ENCODE assay signal across 7 mouse cellular contexts in the genomic region with DNA sequence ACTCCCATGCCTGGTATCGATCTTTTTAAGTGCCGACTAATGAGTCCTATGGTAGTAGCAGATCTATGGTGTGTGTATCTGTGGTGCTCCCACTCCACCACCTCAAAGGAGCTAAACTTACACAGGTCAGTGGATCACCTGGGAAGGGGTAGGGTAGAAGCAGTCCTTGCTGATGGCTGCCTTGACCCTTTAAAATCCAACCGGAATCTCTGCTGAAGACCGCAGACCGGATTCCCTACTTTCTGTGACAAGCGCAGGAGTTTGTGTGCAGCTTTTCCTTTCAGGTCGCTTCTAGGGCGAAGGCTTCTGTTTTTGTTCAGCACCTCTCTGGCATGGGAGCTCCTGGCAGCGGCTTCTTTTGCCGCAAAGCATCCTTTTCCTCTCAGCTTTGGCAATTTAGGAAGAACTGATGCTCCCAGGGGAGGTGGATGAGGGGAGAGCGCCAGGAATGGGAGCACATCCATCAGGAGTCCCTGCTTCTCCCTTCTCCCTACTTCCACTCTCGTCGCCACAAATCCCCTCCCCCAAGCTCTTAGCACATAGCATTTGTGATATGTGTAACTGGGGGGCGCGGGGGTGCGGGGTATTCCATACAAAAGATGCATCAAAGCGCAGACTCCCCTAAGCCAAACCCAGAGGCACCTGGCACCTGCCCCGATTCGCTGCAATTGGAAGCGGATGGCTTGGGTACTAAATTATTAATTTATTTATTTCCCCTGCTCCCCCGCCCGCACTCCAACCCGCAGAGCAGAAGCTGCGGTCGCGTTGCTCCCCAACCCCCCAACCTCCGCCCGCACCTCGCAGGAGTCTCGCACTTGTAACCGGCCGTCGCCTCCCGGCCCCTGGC. TPM values are rescaled to one million over a fixed set of nuclear protein-coding genes. Genes with fewer than 3 reads are reported as not detected.
A peak's percentile ranks its signal among the peaks of the same experiment; 100 is the strongest.
DNase-seq lines count a peak whose midpoint lies in the region; ATAC-seq and TF ChIP-seq lines count a peak whose summit lies in the region.

No protein-coding gene starts in this region.

- H3K4me3 ChIP-seq in ES-Bruce4 (ENCODE audit: low read depth, low read length), result peak overlapping the region; percentile 60
- H3K4me3 ChIP-seq in embryonic facial prominence, embryonic 14.5 days (ENCODE audit: low read depth, low read length), result peak overlapping the region; percentile 71
- H3K4me3 ChIP-seq in intestine, postnatal 0 days (ENCODE audit: low read depth, low read length), result peak overlapping the region; percentile 49
- peak overlapping the region; percentile 46 for H3K4me3 ChIP-seq in liver, embryonic 15.5 days (replicated peaks)
- peak overlapping the region; percentile 60 for H3K4me3 ChIP-seq in stomach, embryonic 14.5 days (ENCODE audit: low read depth, low read length)

- peak; percentile 63 for ATAC-seq in embryonic facial prominence, embryonic 14.5 days (ENCODE audit: low read depth)
- ATAC-seq in intestine, postnatal 0 days, result no peak
- no peak for ATAC-seq in liver, embryonic 15.5 days (ENCODE audit: insufficient read depth)
- no peak; the same call in 1 of the 2 replicates for ATAC-seq in stomach, embryonic 14.5 days (ENCODE audit: insufficient number of reproducible peaks, insufficient read depth, low FRiP score, low read depth)

- peak overlapping the region; percentile 45; the same call in 1 of the 2 replicates for H3K9ac ChIP-seq in ES-Bruce4 (ENCODE audit: low read depth, poor library complexity, severe bottlenecking)
- peak overlapping the region; percentile 60 for H3K9ac ChIP-seq in embryonic facial prominence, embryonic 14.5 days (ENCODE audit: low read depth, low read length)
- no peak overlapping the region for H3K9ac ChIP-seq in intestine, postnatal 0 days (ENCODE audit: low read depth, low read length)
- H3K9ac ChIP-seq in liver, embryonic 15.5 days, result no peak overlapping the region
- 0 out of 2 replicates have a peak overlapping the region, but pooled peaks have one; percentile 55 for H3K9ac ChIP-seq in stomach, embryonic 14.5 days (replicated peaks; ENCODE audit: low read depth, low read length)

- H3K9me3 ChIP-seq in ES-Bruce4 (replicated peaks; ENCODE audit: control insufficient read depth, insufficient read depth, low read length, poor library complexity, severe bottlenecking), result no peaks in the 10 kb centered on the region
- no peaks in the 10 kb centered on the region for H3K9me3 ChIP-seq in embryonic facial prominence, embryonic 14.5 days (ENCODE audit: control insufficient read depth, low read length)
- no peaks in the 10 kb centered on the region for H3K9me3 ChIP-seq in intestine, postnatal 0 days (ENCODE audit: control insufficient read depth)
- no peaks in the 10 kb centered on the region for H3K9me3 ChIP-seq in liver, embryonic 15.5 days (replicated peaks)
- no peaks in the 10 kb centered on the region for H3K9me3 ChIP-seq in stomach, embryonic 14.5 days (ENCODE audit: control insufficient read depth, low read depth, low read length)

- H3K4me2 ChIP-seq in embryonic facial prominence, embryonic 14.5 days (ENCODE audit: low read depth, low read length), result peak overlapping the region; percentile 99
- peak overlapping the region; percentile 85 for H3K4me2 ChIP-seq in intestine, postnatal 0 days (replicated peaks; ENCODE audit: low read depth)
- peak overlapping the region; percentile 67 for H3K4me2 ChIP-seq in liver, embryonic 15.5 days
- H3K4me2 ChIP-seq in stomach, embryonic 14.5 days (replicated peaks; ENCODE audit: low read depth, low read length), result peak overlapping the region; percentile 97

- no peak for TF ChIP-seq POLR2A in ES-Bruce4 (IDR thresholded peaks at IDR 0.05; ENCODE audit: insufficient read depth, low read length)

- no peaks in the 10 kb centered on the region for H3K36me3 ChIP-seq in ES-Bruce4 (ENCODE audit: control insufficient read depth, insufficient read depth, low read length, poor library complexity, severe bottlenecking)
- no peaks in the 10 kb centered on the region for H3K36me3 ChIP-seq in embryonic facial prominence, embryonic 14.5 days (ENCODE audit: control insufficient read depth, insufficient read depth, low read length)
- no peaks in the 10 kb centered on the region for H3K36me3 ChIP-seq in intestine, postnatal 0 days (ENCODE audit: control insufficient read depth, insufficient read depth)
- no peaks in the 10 kb centered on the region for H3K36me3 ChIP-seq in liver, embryonic 15.5 days (replicated peaks)
- no peaks in the 10 kb centered on the region for H3K36me3 ChIP-seq in stomach, embryonic 14.5 days (ENCODE audit: control insufficient read depth, insufficient read depth, low read length)

- 3% methylated on average over 32 of the region's 34 CpGs for WGBS in embryonic facial prominence, embryonic 14.5 days
- 4% methylated on average over 34 of the region's 34 CpGs for WGBS in intestine, postnatal 0 days
- 6% methylated on average over 34 of the region's 34 CpGs for WGBS in liver, embryonic 15.5 days (ENCODE audit: insufficient replicate concordance)
- WGBS in stomach, embryonic 14.5 days, result 4% methylated on average over 34 of the region's 34 CpGs

- no peaks in the 10 kb centered on the region for H3K4me1 ChIP-seq in ES-Bruce4 (ENCODE audit: control insufficient read depth, insufficient read depth, low read length)
- 0 out of 2 replicates have a peak, but pooled peaks cover 4% of the 10 kb centered on the region for H3K4me1 ChIP-seq in embryonic facial prominence, embryonic 14.5 days (ENCODE audit: control insufficient read depth, insufficient read depth, low read length)
- H3K4me1 ChIP-seq in intestine, postnatal 0 days (replicated peaks; ENCODE audit: control insufficient read depth, insufficient read depth, low read length), result no peaks in the 10 kb centered on the region
- 0 out of 2 replicates have a peak, but pooled peaks cover 3% of the 10 kb centered on the region for H3K4me1 ChIP-seq in liver, embryonic 15.5 days (replicated peaks)
- no peaks in the 10 kb centered on the region for H3K4me1 ChIP-seq in stomach, embryonic 14.5 days (ENCODE audit: control insufficient read depth, insufficient read depth, low read length)

- no peak for TF ChIP-seq EP300 in ES-Bruce4 (IDR thresholded peaks at IDR 0.05; ENCODE audit: insufficient read depth, low read depth, low read length)

- peak; percentile 25 for DNase-seq in Muller cell, postnatal 12 days (ENCODE audit: inconsistent ontology term)
- peak; percentile 31 for DNase-seq in embryonic facial prominence, embryonic 14.5 days (ENCODE audit: low spot score)
- DNase-seq in ovary, postnatal 14 days (ENCODE audit: low spot score), result no peak

- H3K27ac ChIP-seq in ES-Bruce4 (ENCODE audit: insufficient read depth, low read length), result no peak overlapping the region
- no peak overlapping the region for H3K27ac ChIP-seq in embryonic facial prominence, embryonic 14.5 days (replicated peaks; ENCODE audit: low read depth, low read length)
- no peak overlapping the region for H3K27ac ChIP-seq in intestine, postnatal 0 days (ENCODE audit: low read depth, low read length)
- no peak overlapping the region for H3K27ac ChIP-seq in liver, embryonic 15.5 days (replicated peaks)
- no peak overlapping the region for H3K27ac ChIP-seq in stomach, embryonic 14.5 days (ENCODE audit: low read length)

- peaks cover 23% of the 10 kb centered on the region for H3K27me3 ChIP-seq in ES-Bruce4 (ENCODE audit: control insufficient read depth, insufficient read depth, low read length, poor library complexity, severe bottlenecking)
- peaks cover 49% of the 10 kb centered on the region for H3K27me3 ChIP-seq in embryonic facial prominence, embryonic 14.5 days (replicated peaks; ENCODE audit: control insufficient read depth, insufficient read depth, low read length)
- peaks cover 36% of the 10 kb centered on the region for H3K27me3 ChIP-seq in intestine, postnatal 0 days (replicated peaks; ENCODE audit: control insufficient read depth, insufficient read depth, low read length)
- peaks cover 38% of the 10 kb centered on the region for H3K27me3 ChIP-seq in liver, embryonic 15.5 days
- H3K27me3 ChIP-seq in stomach, embryonic 14.5 days (ENCODE audit: control insufficient read depth, insufficient read depth, low read length), result no peaks in the 10 kb centered on the region

- no peak for TF ChIP-seq CTCF in ES-Bruce4 (IDR thresholded peaks at IDR 0.05; ENCODE audit: low read depth, low read length)
- no peak for TF ChIP-seq CTCF in intestine, postnatal 0 days (IDR thresholded peaks at IDR 0.05; ENCODE audit: low read depth)

RNA-seq across cellular contexts. Expression of gene Zfp804a, which starts 0.5 kb away (rescaled TPM):
- not detected in 2 replicates for polyA plus RNA-seq in ES-Bruce4 (2011; ENCODE audit: insufficient read depth, insufficient read length, low read depth, missing spikeins)
- polyA plus RNA-seq in embryonic facial prominence, embryonic 14.5 days (2014; fragmentation: Nextera tagmentation; extraction: Ambion mirVana), result 0.86 and 1.00 TPM in 2 replicates
- 1.4 and 1.6 TPM in 2 replicates for polyA plus RNA-seq in intestine, postnatal 0 days (2015; fragmentation: Nextera tagmentation; extraction: Ambion mirVana)
- polyA plus RNA-seq in liver, embryonic 15.5 days (2015; fragmentation: Nextera tagmentation; extraction: Ambion mirVana), result not detected in 2 replicates
- polyA plus RNA-seq in stomach, embryonic 14.5 days (2014; fragmentation: Nextera tagmentation; extraction: Ambion mirVana), result 3.9 and 4.6 TPM in 2 replicates

Comparison
In these comparisons a context has a peak if more than half of its experiments do, and no peak if none do; other contexts are left out.
1. H3K9ac ChIP-seq: peak in ES-Bruce4 (single experiment), embryonic facial prominence, embryonic 14.5 days (single experiment) and stomach, embryonic 14.5 days (single experiment); none in intestine, postnatal 0 days (single experiment) and liver, embryonic 15.5 days (single experiment).
2. Peak in every context shown above with its lines, with median percentiles within 50 percentile points of each other: H3K4me3 ChIP-seq and H3K4me2 ChIP-seq.